Mouse (Mus musculus) bone marrow macrophage, adult 2 months (primary cell): ENCODE data around the gene Xntrpc.

Source experiments
- CTCF ChIP-seq: IDR thresholded peaks from 2 replicates; pipeline ENCODE4 v1.5.1; 2012; ENCODE audit warnings: low read depth, mild to moderate bottlenecking, low read length, moderate library complexity
- POLR2A ChIP-seq: IDR thresholded peaks from 2 replicates; pipeline ENCODE4 v1.6.1; 2012; ENCODE audit warnings: mild to moderate bottlenecking, low read depth, low read length, borderline replicate concordance

DNA sequence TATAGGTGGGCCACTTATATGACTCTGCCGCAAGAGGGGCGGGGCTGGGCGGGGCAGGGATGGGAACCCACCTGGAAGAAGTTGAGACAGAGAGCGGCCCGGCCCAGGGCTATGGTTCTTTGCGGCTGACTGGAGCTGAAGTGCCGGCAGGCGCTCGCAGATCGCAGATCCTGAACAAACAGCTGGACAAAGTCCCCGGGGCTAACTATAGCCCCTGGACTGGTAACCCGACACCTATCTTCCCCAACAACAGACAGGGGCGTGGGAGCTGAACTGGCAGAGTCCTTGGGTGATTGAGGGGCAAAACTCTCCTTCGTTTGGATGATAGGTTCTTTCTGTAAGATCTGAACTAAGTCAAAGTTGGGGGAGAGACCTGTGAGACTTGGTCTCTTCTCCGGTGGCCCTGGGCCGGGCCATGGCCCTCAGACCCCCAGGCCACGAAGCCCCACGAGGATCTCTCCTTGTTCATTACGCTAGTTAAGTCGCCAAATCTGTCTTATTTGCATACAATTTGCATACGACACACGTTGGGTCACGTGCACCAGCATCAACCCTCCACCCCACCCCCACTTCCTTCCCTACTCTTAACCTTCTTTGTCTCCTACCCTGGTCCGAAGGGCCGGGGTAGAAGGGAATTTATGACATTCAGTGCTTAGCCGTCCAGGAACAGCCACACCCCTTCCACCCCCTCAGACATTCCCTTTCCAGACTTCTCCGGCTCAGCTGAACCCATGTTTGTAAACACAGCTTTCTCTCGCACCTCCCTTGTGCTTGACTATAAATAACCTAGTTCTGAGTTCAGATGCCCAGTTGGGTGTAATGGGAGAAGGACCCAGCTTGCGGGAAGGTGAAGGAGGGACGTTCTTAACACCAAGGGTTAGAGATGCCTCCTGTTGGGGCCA is 34.5 kb downstream of the Xntrpc start:
- TF ChIP-seq CTCF (0 out of 2 replicates have a peak, but pooled peaks have one; percentile 10), POLR2A (no peak)
